ENCODE assay signal across 8 mouse cellular contexts in genomic region chr9:121704261-121704645, GRCm38 (mm10). TPM values are rescaled to one million over a fixed set of nuclear protein-coding genes. Genes with fewer than 3 reads are reported as not detected.
DNase-seq lines count a peak whose midpoint lies in the region; ATAC-seq and TF ChIP-seq lines count a peak whose summit lies in the region.

No protein-coding gene starts in this region.

- intact Hi-C loops in gastrocnemius, adult 2 months (cut with DNase I), result no loop called here
- intact Hi-C loops in gastrocnemius, postnatal 14 days (cut with DNase I; ENCODE audit: low total_unique reads), result no loop called here

- no peak for DNase-seq in gastrocnemius, adult 2 months
- DNase-seq in gastrocnemius, postnatal 14 days, result no peak
- no peak for DNase-seq in urinary bladder, postnatal 25 days (ENCODE audit: low spot score)
- DNase-seq in spleen, postnatal 36 days (ENCODE audit: low spot score in 2 of 2), result no peak
- DNase-seq in right cerebral cortex, adult 2 months (ENCODE audit: low spot score in 2 of 2), result no peak

- peak overlapping the region; percentile 81 for H3K4me3 ChIP-seq in gastrocnemius, adult 2 months
- H3K4me3 ChIP-seq in C2C12 (ENCODE audit: insufficient read depth, poor library complexity, severe bottlenecking), result peak overlapping the region; percentile 40
- peak overlapping the region; percentile 87 for H3K4me3 ChIP-seq in forebrain, embryonic 16.5 days (replicated peaks; ENCODE audit: low read length)
- peak overlapping the region; percentile 85 for H3K4me3 ChIP-seq in liver, embryonic 16.5 days (ENCODE audit: low read depth, low read length)

- no peaks in the 10 kb centered on the region for H3K36me3 ChIP-seq in C2C12 (ENCODE audit: control insufficient read depth, insufficient read depth)
- H3K36me3 ChIP-seq in forebrain, embryonic 16.5 days (ENCODE audit: control insufficient read depth, insufficient read depth), result peaks cover 5% of the 10 kb centered on the region; the same call in 1 of the 2 replicates
- no peaks in the 10 kb centered on the region for H3K36me3 ChIP-seq in liver, embryonic 16.5 days (ENCODE audit: control insufficient read depth, insufficient read depth)

- H3K79me3 ChIP-seq in C2C12 (ENCODE audit: low read depth), result no peaks in the 10 kb centered on the region

- no peak for TF ChIP-seq CTCF in gastrocnemius, adult 2 months (IDR thresholded peaks at IDR 0.05)
- no peak for TF ChIP-seq CTCF in C2C12 (IDR thresholded peaks at IDR 0.05; ENCODE audit: control insufficient read depth, insufficient read depth, insufficient read length)

- no peaks in the 10 kb centered on the region for H3K27me3 ChIP-seq in C2C12 (ENCODE audit: control insufficient read depth, insufficient read depth, insufficient read length)
- H3K27me3 ChIP-seq in forebrain, embryonic 16.5 days (replicated peaks; ENCODE audit: control insufficient read depth, insufficient read depth, low read length), result no peaks in the 10 kb centered on the region
- no peaks in the 10 kb centered on the region for H3K27me3 ChIP-seq in liver, embryonic 16.5 days (ENCODE audit: control insufficient read depth, insufficient read depth, low read depth, low read length)

- peak overlapping the region; percentile 99 for H3K27ac ChIP-seq in gastrocnemius, adult 2 months
- H3K27ac ChIP-seq in forebrain, embryonic 16.5 days (ENCODE audit: low read length), result no peak overlapping the region
- H3K27ac ChIP-seq in liver, embryonic 16.5 days (ENCODE audit: low read length), result peak overlapping the region; percentile 96

- H3K4me1 ChIP-seq in forebrain, embryonic 16.5 days (replicated peaks; ENCODE audit: control insufficient read depth, insufficient read depth, low read length), result peaks cover 26% of the 10 kb centered on the region
- peaks cover 31% of the 10 kb centered on the region for H3K4me1 ChIP-seq in liver, embryonic 16.5 days (ENCODE audit: control insufficient read depth, low read depth, low read length)

- H3K9ac ChIP-seq in forebrain, embryonic 16.5 days (replicated peaks; ENCODE audit: low read depth, low read length), result peak overlapping the region; percentile 88
- H3K9ac ChIP-seq in liver, embryonic 16.5 days (ENCODE audit: low read depth, low read length), result peak overlapping the region; percentile 78

- H3K4me2 ChIP-seq in forebrain, embryonic 16.5 days (ENCODE audit: low read length), result peak overlapping the region; percentile 97
- H3K4me2 ChIP-seq in liver, embryonic 16.5 days (ENCODE audit: low read depth, low read length), result peak overlapping the region; percentile 92

- H3ac ChIP-seq in C2C12 (ENCODE audit: control insufficient read depth, insufficient read length, low read depth), result peak overlapping the region; percentile 50

- no peak for ATAC-seq in forebrain, embryonic 16.5 days
- no peak for ATAC-seq in liver, embryonic 16.5 days (ENCODE audit: low read depth)

- WGBS in forebrain, embryonic 16.5 days, result 31% methylated on average over 11 of the region's 11 CpGs
- WGBS in liver, embryonic 16.5 days (ENCODE audit: insufficient replicate concordance), result 35% methylated on average over 11 of the region's 11 CpGs

- no peaks in the 10 kb centered on the region for H3K9me3 ChIP-seq in forebrain, embryonic 16.5 days (ENCODE audit: control insufficient read depth, low read length)
- H3K9me3 ChIP-seq in liver, embryonic 16.5 days (replicated peaks; ENCODE audit: control insufficient read depth, low read length), result no peaks in the 10 kb centered on the region

- no peaks in the 10 kb centered on the region for H3K79me2 ChIP-seq in C2C12 (ENCODE audit: control insufficient read depth, insufficient read depth)

TF ChIP-seq in C2C12, 6 proteins besides CTCF, POLR2A, EP300 and RAD21:
- no peak for TF ChIP-seq MYOD1 (IDR thresholded peaks at IDR 0.05; ENCODE audit: control insufficient read depth, insufficient read length, low read depth)
- no peak for TF ChIP-seq CEBPB (IDR thresholded peaks at IDR 0.05; ENCODE audit: low read depth)
- TF ChIP-seq FOSL1 (IDR thresholded peaks at IDR 0.05; ENCODE audit: insufficient read depth, low read length, poor library complexity, severe bottlenecking), result no peak
- TF ChIP-seq MYOG (IDR thresholded peaks at IDR 0.05; ENCODE audit: control insufficient read depth, extremely low read depth, insufficient read length), result no peak
- no peak for TF ChIP-seq MAX (IDR thresholded peaks at IDR 0.05)
- no peak for TF ChIP-seq USF1 (IDR thresholded peaks at IDR 0.05; ENCODE audit: low read depth)

RNA-seq across cellular contexts. Expression of gene Sec22c, which starts 1.0 kb away (rescaled TPM):
- total RNA-seq in gastrocnemius, adult 2 months (2021), result 1 to 10 TPM; 2.6 to 4.8 TPM
- 1 to 10 TPM; 3.1 to 6.1 TPM for total RNA-seq in gastrocnemius, postnatal 14 days (2021)
- 8.0 TPM for polyA plus RNA-seq in C2C12 (2012; fragmentation: generic; extraction: Trizol)
- polyA plus RNA-seq in forebrain, embryonic 16.5 days (2015; fragmentation: Nextera tagmentation; extraction: Ambion mirVana), result 37.9 and 40.0 TPM in 2 replicates
- 2.8 and 3.0 TPM in 2 replicates for polyA plus RNA-seq in liver, embryonic 16.5 days (2015; fragmentation: Nextera tagmentation; extraction: Ambion mirVana)

RNA-seq across cellular contexts. Expression of gene Ss18l2, which starts 5.9 kb away (rescaled TPM):
- 100 to 1,000 TPM; 108 to 137 TPM for total RNA-seq in gastrocnemius, adult 2 months (2021)
- total RNA-seq in gastrocnemius, postnatal 14 days (2021), result 10 to 100 TPM; 89.3 to 93.6 TPM
- polyA plus RNA-seq in C2C12 (2012; fragmentation: generic; extraction: Trizol), result 44.7 TPM
- 133 and 142 TPM in 2 replicates for polyA plus RNA-seq in forebrain, embryonic 16.5 days (2015; fragmentation: Nextera tagmentation; extraction: Ambion mirVana)
- polyA plus RNA-seq in liver, embryonic 16.5 days (2015; fragmentation: Nextera tagmentation; extraction: Ambion mirVana), result 54.9 and 55.5 TPM in 2 replicates

RNA-seq across cellular contexts. Expression of gene Nktr, which starts 14.7 kb away (rescaled TPM):
- total RNA-seq in gastrocnemius, adult 2 months (2021), result 10 to 100 TPM; 41.3 to 42.6 TPM
- total RNA-seq in gastrocnemius, postnatal 14 days (2021), result 10 to 100 TPM; 24.2 to 29.9 TPM
- polyA plus RNA-seq in C2C12 (2012; fragmentation: generic; extraction: Trizol), result 10.7 TPM
- 59.1 and 60.4 TPM in 2 replicates for polyA plus RNA-seq in forebrain, embryonic 16.5 days (2015; fragmentation: Nextera tagmentation; extraction: Ambion mirVana)
- polyA plus RNA-seq in liver, embryonic 16.5 days (2015; fragmentation: Nextera tagmentation; extraction: Ambion mirVana), result 24.9 and 25.2 TPM in 2 replicates

RNA-seq across cellular contexts. Expression of gene Zfp651, which starts 54.9 kb away (rescaled TPM):
- 100 to 1,000 TPM; 127 to 157 TPM for total RNA-seq in gastrocnemius, adult 2 months (2021)
- total RNA-seq in gastrocnemius, postnatal 14 days (2021), result 10 to 100 TPM; 51.5 to 56.1 TPM
- 16.0 TPM for polyA plus RNA-seq in C2C12 (2012; fragmentation: generic; extraction: Trizol)
- polyA plus RNA-seq in forebrain, embryonic 16.5 days (2015; fragmentation: Nextera tagmentation; extraction: Ambion mirVana), result 16.4 and 20.4 TPM in 2 replicates
- 0.50 and 0.89 TPM in 2 replicates for polyA plus RNA-seq in liver, embryonic 16.5 days (2015; fragmentation: Nextera tagmentation; extraction: Ambion mirVana)
